Mouse (Mus musculus) kidney, postnatal 0 days (tissue): Measurements from ENCODE around the gene Tecrl. TPM values are rescaled to one million over a fixed set of nuclear protein-coding genes. Genes with fewer than 3 reads are reported as not detected.
A peak's percentile ranks its signal among the peaks of the same experiment; 100 is the strongest.

ENCODE experiments used
- ATAC-seq: fragments of 200-750 bp; cut with Nextera tagmentation; replicated peaks from 2 replicates; pipeline ENCODE4 v1.8.0; 2017; ENCODE audit warnings: low read depth, moderate number of reproducible peaks, moderate TSS enrichment, moderate library complexity; ENCODE audit not compliant: low FRiP score
- DNase-seq: peaks from one replicate; pipeline ENCODE4 v3.0.0-alpha.2; 2016; ENCODE audit warnings: low spot score
- H3K27ac ChIP-seq: fragments of 300-500 bp; sonication (generic); 2 replicates; pipeline ENCODE4 v1.5.1; 2014; ENCODE audit warnings: mild to moderate bottlenecking
- H3K27me3 ChIP-seq: fragments of 300-500 bp; sonication (generic); 2 replicates; pipeline ENCODE4 v1.6.1; 2014; ENCODE audit warnings: low read length, mixed read lengths; ENCODE audit not compliant: insufficient read depth
- H3K36me3 ChIP-seq: fragments of 300-500 bp; sonication (generic); 2 replicates; pipeline ENCODE4 v1.6.1; 2014; ENCODE audit warnings: low read length, mixed read lengths; ENCODE audit not compliant: insufficient read depth
- H3K4me1 ChIP-seq: fragments of 300-500 bp; sonication (generic); replicated peaks from 2 replicates; pipeline ENCODE4 v1.6.1; 2014; ENCODE audit warnings: antibody characterized with exemption, low read length, mixed read lengths; ENCODE audit not compliant: insufficient read depth
- H3K4me2 ChIP-seq: fragments of 300-500 bp; sonication (generic); 2 replicates; pipeline ENCODE4 v1.6.1; 2014; ENCODE audit warnings: mild to moderate bottlenecking, low read length, moderate library complexity, mixed read lengths
- H3K4me3 ChIP-seq: fragments of 300-500 bp; sonication (generic); replicated peaks from 2 replicates; pipeline ENCODE4 v1.5.1; 2014; ENCODE audit warnings: low read depth, low read length
- H3K9ac ChIP-seq: fragments of 300-500 bp; sonication (generic); 2 replicates; pipeline ENCODE4 v1.6.1; 2014; ENCODE audit warnings: low read depth, low read length
- H3K9me3 ChIP-seq: fragments of 300-500 bp; sonication (generic); replicated peaks from 2 replicates; pipeline ENCODE4 v1.6.1; 2016; ENCODE audit warnings: low read length, inconsistent platforms, mixed read lengths
- CTCF ChIP-seq: IDR thresholded peaks from 2 replicates; pipeline ENCODE4 v1.5.1; 2016; ENCODE audit warnings: antibody characterized with exemption, low read depth, mild to moderate bottlenecking, moderate library complexity
- WGBS: fragments of 180-500 bp; shearing (Covaris S2); extraction: QIAGEN DNeasy Blood & Tissue Kit; methylation state at CpG from one replicate; pipeline ENCODE4 v1.1.7; 2014; 5-methylcytosine and 5-hydroxymethylcytosine counted together
- polyA plus RNA-seq: library from polyadenylated mRNA; unstranded; fragments of >200 nt; fragmentation: Nextera tagmentation; extraction: Ambion mirVana; gene quantifications from 2 replicates; pipeline ENCODE4 v1.2.1, GENCODE M21; 2015

The Tecrl gene
- polyA plus RNA-seq, 1 experiment from 2014 or later: not detected

DNA sequence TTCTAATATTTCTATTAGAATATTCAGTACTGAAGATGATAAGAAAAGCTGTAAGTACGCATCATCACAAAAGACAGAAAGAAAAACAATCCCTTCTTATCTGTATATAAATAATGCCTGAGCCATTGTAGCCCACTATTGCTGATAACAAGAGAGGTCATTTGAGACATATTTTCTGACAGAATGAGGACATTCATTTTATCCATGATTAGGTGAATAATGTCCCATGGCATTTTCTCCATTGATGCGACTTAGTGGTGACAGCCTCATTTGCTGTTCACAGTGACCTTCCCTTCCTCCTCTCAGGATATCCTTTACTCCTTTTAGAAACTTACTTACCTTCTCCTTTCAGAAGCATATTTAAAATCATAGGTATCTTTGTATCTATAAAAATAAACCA lies 100.9 kb downstream of the Tecrl start:
- Histone ChIP-seq H3K9me3 (no peaks in the 10 kb centered on the region), H3K27me3 (no peaks in the 10 kb centered on the region), H3K9ac (no peak overlapping the region), H3K4me1 (no peaks in the 10 kb centered on the region), H3K4me3 (no peak overlapping the region), H3K27ac (no peak overlapping the region), H3K4me2 (no peak overlapping the region), H3K36me3 (no peaks in the 10 kb centered on the region)
- ATAC-seq: no peak
- 79% methylated on average over 2 of the region's 2 CpGs for WGBS
- DNase-seq: no peak
- TF ChIP-seq CTCF: no peak

DNA sequence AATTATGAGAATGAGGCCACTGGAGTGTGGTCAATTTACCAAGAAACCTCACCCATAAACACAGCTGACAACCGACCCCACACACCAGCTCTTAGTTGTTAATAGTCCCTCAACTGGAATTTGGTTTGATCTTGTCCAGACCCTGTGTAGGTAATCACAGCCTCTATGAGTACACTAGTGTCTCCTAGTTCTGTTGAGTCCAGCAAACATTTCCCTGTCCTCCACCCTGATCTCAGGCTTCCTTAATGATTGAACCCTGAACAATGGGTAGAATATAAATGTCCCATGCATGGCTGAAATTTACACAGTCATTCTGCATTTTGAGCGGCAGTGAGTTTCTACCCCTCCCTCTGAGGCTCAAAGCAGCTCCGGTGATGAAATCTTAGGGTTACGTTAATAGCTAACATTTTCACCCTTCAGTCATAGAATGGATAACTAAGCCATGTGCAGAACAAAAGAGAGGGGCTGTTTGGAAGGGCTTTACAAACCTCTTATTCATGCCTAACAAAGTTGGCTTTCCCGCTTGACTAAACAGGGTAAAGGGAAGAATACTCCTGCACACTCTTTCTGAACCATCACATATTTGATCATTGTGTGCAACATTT lies 116.0 kb downstream of the Tecrl start:
- Histone ChIP-seq H3K4me1 (no peaks in the 10 kb centered on the region), H3K4me2 (no peak overlapping the region), H3K36me3 (no peaks in the 10 kb centered on the region), H3K27me3 (no peaks in the 10 kb centered on the region), H3K9me3 (no peaks in the 10 kb centered on the region), H3K9ac (no peak overlapping the region), H3K27ac (no peak overlapping the region), H3K4me3 (no peak overlapping the region)
- DNase-seq (peak; percentile 9), ATAC-seq (peak; percentile 59; the same call in 1 of the 2 replicates)
- TF ChIP-seq CTCF: no peak
- WGBS: 52% methylated on average over 5 of the region's 5 CpGs
